Mouse (Mus musculus): ENCODE results near the gene Gfpt2.
"Not testable (repeated sequence)": the region's sequence is repeated elsewhere in the genome, so short reads cannot be mapped to it uniquely, and the experiment has no call there.

Gfpt2 gene

DNA sequence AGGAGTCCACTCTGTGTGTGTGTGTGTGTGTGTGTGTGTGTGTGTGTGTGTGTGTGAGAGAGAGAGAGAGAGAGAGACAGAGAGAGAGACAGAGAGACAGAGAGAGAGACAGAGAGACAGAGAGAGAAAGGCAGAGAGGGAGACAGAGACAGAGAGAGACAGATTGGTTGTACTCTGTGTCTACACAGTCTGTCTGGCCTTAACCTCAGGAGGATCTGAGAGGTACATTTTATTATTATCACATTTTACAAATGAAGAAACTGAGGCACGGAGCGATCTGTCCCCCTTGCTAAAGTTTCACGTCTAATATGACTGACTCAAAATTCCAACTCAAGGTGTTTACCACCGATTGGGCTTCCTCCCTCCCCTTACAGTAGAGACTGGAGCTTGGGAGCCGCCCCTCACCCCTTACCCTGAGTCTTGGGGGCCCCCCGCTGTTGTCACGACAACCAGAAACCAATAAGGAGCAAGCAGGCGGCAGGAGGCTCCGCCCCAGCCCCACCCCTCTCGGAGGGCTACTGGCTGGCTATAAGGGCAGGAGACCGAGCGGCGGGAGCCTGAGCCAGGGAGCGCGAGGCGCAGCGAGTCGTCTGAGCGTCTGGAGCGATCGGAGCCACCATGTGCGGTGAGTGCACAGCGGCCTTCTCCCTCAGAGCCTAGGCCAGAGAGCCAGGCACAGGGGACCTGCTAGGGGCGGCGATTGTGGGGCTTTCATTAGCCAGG, at the start of gene Gfpt2:
Gene Gfpt2 (plus strand): TSS at position 560 of the 723 bp plus-strand sequence.
- DNase-seq (ENCODE audit: low read depth): peak; percentile 58

DNA sequence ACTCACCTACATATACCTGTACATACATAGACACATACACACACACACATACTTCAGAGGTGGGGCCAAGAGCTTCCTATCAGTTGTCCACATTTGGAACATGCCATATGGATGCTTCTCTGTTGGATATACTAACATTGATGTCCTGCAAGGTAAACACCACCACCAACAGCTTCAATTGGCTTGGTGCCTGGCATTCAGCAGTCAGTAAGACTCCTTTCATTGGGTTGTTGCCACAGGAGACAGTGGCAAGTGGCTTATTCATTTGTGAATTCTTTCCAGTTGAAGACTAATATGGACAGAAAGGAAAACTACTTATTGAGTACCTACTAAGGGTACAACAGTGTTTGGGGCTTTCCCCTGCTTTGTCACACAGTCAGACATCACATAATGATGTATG, 49.0 kb upstream of the Gfpt2 start:
- no peak for DNase-seq (ENCODE audit: low read depth)

DNA sequence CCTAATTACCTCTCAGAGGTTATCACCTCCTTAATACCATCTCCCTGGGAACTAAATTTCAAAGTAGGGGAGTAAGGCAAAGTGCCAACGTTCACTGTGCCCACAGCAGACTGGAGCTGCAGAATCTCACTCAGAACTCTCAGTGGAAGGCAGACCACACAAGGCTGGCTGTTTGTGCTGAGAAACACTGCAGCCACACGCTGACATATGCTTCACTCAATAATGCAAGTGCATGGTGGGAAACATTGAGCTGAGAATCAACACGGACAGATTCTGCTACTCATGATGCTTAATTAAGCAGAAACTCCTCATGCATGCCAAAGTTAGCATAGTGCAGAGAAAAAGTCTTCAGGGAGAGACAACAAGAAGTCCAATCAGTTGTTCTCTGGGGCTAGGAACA, 48.1 kb upstream of the Gfpt2 start:
- DNase-seq (ENCODE audit: low read depth): no peak

DNA sequence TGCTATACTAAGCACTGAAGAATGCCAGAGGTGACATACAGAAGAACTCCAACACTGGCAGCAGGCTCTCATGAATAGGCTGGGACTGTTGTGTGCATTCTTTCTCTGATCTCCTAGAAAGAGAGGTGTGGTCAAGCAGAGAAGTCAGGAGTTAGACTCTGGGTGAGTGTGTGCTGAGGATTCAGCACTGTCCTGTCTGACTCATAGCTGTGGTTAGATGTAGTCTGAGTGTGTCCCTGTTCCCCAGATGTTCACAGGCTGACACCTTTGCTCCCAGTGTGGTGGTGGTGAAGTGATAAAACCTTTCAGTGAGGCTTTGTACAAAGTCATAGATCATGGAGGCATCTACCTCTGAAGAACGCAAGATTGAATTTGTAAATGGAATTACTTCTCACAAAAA, 47.2 kb upstream of the Gfpt2 start:
- no peak for DNase-seq (ENCODE audit: low read depth)

DNA sequence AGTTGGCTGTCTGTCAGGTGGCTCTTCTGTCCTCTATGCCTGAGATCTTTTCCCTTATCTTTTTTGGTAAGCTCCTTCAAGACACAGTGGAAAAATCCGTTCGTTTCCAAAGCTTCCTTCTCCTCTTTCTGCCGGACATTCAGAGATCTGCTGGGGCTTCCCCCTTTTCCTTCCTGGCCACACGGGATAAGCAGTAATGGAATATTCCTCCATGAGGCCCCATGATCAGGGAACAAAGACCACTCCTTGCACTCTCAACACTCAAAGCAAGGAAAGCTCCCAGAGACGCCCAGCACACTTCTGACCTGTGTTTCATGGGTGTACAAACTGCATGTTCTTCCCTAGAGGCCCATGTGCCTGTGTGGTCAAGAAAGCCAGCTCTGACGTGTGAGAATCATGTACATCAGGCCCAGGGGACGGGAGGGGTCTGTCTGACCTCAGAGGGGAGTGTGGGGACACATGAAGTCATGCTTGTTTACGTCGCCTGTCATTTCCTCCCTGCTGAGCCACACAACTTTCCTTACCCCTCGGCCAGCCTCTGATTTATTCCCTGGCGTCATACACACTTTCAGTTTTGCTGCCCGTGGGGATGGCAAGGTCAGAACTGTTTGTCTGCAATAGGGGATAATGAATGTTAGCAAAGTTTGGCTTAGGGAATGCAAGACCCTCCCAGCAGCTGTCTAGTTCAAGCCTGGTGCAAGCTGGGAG, 38.9 kb upstream of the Gfpt2 start:
- DNase-seq (ENCODE audit: low read depth): peak; percentile 21

DNA sequence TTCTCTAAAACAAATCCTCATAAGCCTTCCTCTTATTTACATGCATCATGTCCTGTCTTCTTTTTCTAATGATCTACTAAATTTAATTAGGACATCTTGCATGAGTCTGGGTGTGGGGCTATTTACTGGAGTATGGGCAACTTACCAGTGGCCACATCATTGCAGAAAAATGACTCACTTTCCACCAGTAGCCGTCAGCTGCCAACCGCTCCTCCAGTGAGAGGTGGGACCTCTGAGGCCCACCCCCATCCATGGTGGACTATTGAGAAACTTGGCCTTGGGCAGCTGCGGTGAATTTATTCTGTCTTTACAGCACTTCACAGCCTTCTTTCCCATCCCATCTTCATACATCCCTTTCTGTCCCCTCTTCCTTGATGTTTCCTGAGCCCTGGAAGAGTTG, 35.9 kb upstream of the Gfpt2 start:
- no peak for DNase-seq (ENCODE audit: low read depth)

DNA sequence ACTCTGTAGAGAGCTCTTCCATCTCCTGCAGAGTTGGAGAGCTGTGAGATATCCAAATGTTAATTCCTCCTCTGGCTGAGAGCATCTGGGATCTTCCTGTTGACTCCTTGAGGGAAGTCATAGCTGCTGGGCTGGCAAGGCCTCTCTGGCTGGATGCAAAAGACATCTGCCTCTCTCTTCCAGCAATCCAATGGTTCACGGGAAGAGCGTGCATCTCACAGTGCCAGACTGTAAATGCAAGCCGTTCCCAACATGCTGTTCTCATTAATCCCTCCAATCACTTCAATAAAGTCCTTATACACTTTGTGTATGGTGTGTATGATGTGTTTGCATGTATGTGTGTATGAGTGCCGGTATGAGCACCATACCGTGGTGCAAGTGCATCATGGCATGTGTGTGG, 32.8 kb upstream of the Gfpt2 start:
- no peak for DNase-seq (ENCODE audit: low read depth)

DNA sequence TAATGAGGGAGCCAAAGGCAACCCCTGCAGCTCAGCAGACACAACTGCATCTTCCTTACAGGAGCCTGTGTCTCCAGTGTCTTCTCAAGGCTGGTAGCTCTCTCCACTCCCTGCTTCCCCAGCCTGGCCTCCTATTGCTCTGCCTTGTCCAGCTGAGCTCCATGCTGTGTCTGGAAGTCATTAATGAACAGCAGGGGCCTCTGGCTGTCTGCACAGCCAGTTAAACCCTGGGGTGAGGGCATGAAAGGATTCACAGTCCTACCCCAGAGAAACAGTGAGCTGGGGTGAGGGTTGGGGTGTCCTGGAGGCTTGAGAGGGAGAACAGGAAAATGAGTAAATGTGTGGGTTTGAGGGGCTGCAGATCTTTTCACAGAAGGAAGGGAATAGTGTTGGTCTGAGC, 30.4 kb upstream of the Gfpt2 start:
- DNase-seq (ENCODE audit: low read depth): no peak

DNA sequence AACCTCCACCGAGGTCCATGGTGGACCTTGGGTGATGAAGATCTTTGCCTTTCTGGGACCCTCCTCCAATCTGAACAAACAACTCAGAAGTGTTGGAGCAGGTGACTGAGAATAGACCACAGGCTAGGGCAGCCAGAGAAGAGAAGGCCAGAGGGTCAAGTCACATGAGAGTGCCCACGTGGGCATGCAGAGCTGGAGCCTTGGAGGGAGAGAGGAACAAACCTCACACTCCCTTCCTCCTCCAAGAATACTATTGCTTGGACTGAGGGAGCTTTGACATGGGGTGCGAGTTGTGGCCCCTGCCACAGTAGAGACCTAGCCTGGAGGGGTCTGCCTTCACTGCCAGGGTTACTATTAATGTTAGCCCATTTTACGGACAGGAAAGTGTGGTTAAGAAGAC, 30.0 kb upstream of the Gfpt2 start:
- DNase-seq (ENCODE audit: low read depth): no peak

DNA sequence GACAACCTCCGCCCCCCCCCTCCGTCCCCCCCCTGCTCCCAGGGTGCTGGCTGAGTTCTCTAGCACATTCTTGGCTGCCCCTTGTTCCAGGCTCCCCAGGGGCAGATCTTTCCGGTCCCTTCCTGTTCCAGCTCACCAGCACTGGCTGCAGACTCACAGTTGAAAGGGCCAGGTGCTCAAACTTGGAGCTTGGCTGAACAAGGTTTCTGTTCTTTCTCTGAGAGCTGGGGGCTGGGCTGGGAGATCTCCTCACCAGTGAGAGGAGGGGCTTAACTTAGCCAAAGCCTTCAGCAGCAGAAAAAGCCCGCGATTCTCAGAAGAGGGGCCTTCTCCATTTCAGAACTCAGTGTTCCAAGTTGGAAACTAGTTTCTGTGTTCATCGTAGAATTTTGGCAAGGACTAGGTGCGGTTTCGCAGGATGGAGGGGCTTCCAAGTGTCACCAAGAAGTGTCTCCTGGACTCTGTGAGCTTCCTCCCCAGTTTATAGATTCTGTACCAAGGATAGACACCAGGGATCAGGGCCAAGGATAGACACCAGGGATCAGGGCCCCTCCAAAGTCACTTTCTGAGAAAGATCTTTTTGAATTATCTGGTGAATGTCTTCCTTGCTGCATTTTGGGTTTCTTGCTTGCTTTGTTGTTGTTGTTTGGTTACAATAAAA, 29.2 kb upstream of the Gfpt2 start:
- no peak for DNase-seq (ENCODE audit: low read depth)

DNA sequence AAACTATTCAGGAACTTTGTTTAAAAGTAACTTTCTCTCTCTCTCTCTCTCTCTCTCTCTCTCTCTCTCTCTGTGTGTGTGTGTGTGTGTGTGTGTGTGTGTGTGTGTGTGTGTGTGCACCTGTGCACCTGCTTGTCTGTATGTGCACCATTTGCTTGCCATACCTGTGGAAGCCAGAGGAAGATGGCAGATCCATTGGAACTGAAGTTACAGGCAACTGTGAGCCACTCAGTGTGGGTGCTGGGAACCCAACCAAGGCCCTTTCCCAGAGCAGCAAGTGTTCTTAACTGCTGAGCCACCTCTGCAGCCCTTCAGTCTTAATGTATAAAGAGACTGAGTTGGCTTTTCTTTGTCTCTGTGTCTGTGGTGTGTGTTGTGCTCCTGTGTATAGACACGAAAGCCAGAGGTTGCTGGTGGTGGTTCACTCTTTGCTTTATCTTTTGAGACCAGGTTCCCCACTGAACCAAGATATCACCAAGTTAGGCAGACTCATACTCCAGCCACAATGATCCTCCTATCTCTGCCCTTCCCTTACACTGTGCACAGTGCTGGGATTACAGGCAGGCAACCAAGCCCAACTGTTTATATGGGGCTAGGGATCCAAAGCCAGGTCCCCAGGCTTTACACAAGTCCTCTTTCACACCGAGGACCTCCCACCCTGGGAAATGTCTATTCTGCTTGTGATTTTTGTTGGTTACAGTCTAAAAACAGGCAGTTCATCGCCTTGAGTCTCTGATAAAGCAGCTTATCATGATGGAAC, 28.4 kb upstream of the Gfpt2 start:
- DNase-seq (ENCODE audit: low read depth): peak; percentile 15

DNA sequence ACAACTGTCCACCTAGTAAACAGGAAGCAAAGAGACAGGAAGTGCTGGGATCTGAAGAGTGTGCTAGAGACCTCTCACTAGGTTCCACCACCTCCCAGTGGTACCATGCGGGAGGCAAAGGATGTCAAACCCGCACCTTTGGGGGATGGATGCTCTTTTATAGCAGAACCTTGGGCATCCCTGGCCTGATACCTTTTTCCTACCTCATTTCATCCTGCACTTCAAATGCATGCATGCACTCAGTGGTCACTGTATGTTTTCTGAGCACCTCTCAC, 27.9 kb upstream of the Gfpt2 start:
- DNase-seq (ENCODE audit: low read depth): no peak

DNA sequence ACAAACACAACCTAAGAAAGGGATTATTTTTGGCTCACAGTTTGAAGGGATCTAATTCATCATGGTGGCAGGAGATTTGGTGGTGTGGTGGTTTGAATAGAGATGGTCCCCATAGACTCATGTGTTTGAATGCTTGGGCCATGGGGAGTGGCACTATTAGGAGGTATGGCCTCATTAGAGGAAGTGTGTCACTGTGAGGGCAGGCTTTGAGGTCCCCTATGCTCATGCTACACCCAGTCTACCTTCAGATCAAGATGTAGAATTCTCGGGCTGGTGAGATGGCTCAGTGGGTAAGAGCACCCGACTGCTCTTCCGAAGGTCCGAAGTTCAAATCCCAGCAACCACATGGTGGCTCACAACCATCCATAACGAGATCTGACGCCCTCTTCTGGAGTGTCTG, 26.5 kb upstream of the Gfpt2 start:
- DNase-seq (ENCODE audit: low read depth): not testable (repeated sequence)

DNA sequence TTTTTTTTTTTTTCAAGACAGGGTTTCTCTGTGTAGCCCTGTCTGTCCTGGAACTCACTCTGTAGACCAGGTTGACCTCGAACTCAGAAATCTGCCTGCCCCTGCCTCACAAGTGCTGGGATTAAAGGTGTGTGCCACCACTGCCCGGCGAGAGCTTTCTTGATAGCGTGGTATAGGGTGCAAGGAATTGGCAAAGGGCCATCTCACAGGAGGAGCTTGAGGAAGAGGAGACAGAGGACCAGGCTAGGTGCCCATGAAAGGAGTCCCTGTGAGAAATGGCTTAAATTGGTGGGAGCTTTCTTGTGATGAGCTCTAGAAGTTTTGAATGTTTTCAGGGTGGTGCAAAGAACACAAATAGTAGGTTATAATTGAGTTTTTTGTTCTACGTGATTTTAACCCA, 25.2 kb upstream of the Gfpt2 start:
- DNase-seq (ENCODE audit: low read depth): no peak

DNA sequence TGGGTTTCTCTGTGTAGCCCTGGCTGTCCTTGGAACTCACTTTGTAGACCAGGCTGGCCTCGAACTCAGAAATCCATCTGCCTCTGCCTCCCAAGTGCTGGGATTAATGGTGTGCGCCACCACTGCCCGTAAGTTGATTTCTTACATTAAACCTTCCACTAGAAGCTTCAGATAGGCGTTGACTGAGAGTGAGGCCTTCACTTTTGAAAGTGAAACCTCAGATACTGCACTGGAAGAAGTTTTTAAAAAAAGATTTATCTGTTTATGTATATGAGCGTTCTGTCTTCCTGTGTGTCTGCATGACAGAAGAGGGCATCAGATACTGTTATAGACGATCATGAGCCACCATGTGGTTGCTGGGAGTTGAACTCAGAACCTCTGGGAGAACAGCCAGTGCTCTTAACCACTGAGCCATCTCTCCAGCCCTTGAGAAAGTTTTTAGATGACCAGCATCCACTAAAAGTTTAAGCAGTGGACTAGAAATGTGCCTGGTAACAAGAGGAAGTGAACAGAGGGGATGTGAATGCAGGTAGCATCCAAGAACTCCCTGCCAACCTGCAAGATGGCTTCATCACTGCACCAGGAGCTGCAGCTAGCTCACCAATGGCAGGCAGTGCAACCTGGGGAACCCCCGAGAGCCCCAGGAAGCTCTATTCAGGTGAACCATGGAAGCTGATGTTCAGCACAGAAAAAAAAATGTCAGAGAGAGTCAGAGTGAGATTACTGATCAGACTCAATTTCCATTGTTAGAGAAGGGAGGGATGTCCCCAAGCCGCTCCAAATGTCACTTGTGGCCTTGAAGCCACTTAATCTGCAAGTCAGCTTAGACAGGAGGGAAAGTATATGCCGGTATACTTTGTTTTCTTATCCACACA, 23.1 kb upstream of the Gfpt2 start:
- peak; percentile 80 for DNase-seq (ENCODE audit: low read depth)

DNA sequence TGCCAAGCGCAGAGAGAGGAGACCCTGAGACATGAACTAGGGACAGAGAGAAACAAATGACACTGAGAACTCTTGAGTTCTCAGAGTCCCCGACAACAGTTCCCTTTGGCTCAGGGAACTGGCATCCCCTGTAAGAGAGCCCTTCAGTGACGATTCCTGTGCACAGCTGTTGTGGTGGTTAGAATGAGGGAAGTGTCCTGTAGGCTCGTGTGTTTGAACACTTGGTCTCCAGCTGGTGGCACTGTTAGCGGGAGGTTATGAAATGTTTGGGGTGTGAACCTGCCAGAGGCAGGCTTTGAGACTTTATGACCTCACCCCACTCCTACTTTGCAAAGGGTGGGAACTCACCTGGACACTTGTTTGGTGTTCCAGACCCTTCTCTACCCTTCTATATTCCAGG, 21.7 kb upstream of the Gfpt2 start:
- DNase-seq (ENCODE audit: low read depth): peak; percentile 50

DNA sequence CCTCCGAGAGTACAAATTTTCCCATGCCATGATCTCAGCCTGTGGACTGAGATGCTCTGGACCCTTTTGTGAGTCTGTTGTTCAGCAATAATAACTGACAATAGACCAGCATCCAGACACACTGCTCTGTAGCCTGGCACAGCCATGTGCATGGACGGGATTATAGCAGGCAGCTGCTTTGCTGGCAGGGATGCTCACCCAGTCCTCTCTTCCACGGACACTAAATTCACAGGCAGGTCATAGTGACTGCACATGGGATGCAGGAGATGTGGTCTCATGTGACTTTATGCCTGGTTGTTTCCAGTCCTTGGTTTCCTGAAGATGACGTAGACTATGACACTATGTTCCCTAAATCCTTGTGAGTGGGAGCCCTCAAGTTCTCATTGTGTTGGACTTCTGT, 19.1 kb upstream of the Gfpt2 start:
- no peak for DNase-seq (ENCODE audit: low read depth)

DNA sequence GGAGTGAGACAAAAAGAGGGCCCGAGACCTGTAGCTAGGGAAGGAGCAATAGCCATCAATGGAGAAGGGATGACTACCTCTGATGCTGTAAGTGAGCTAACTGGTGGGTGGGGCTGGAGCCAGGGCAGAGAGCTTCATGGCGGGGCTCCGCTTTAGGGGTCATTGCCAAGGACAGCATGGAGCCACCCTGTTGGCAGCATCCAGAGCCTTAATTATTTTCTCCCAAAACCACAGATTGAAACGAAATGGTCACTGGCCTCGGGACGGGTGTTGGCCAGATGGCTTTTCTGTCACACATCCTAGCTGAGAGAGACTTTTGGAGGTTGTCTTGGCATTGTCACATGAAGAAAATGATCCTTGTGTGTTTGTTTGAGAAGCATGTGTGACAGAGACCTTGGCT, 15.1 kb upstream of the Gfpt2 start:
- DNase-seq (ENCODE audit: low read depth): no peak

DNA sequence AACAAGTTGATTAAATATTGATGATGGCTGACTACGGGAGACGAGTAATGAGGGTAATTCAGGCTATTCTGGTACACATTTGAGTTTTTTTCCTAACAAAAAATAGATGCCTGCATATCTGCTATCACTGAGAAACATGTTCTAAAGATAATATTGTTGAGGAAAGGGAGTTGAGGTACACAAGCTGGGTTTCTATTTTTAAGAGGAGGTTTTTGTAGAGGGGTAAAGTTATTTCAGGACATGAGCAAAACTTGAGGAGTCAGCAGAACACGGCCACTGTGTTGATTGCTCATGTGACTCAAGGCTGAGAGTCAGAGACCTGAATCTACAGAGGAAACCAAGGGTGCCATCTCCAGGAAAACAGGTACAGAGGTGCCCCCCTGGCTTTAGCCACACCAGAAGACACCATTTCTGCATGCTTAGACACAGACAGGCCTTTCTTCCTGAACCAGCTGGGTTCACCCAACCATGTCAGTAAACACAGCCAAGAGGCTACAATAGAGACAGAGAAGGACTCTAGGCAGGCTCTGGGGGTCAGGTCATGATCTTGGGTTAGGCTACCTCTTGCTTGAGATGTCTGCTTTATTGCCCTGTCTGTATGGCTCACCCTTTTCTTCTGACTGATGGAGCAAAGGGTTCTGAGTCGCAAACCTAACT, 13.7 kb upstream of the Gfpt2 start:
- DNase-seq (ENCODE audit: low read depth): no peak

DNA sequence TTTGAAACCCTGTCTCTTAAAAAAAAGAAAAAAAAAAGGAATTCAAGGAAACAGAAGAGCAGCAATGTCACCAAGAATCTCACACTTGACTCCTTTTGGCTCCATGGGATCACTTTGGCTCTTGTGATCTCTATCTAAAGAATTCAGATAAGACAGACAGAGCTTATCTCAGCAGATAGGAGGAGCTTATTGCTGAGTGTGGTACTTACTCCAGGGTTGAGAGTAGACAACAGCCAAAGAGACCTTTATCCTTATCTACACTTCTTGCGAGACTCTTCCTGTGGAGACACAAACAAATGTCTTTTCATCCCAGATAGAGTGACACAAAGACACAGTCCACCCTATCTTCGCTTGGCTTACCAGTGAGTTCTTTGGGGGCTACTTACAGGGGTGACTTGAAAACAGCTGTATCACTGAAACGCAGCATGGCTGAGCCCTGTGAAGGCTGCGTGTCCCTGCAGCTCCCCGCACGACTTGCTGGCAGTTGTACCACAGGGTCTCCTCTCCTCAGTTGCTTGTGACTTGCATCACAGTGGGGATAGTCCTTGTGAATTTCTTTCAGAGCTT, 12.1 kb upstream of the Gfpt2 start:
- DNase-seq (ENCODE audit: low read depth): no peak

DNA sequence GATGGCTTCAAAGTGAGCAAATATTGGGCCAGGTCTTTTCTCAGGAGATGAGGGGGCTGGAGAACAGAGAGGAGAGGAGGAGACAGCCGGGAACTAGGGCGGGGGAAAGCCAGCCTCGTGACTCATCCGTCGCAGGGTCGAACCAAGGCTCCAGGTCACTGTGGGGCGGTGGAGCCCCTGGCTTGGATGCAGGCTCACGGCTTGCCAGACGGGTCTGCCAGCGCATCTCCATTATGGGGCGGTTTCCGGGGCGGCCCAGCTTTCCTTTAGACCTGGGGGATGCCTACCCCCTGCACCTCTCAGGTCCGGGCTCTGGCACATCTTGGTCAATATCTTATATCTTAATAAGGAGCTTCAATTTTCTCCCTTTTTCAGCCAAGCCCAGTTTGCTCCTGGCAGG, 847 bp upstream of the Gfpt2 start:
- no peak for DNase-seq (ENCODE audit: low read depth)
